8 mouse cellular contexts compared by ENCODE assay signal in the genomic region with DNA sequence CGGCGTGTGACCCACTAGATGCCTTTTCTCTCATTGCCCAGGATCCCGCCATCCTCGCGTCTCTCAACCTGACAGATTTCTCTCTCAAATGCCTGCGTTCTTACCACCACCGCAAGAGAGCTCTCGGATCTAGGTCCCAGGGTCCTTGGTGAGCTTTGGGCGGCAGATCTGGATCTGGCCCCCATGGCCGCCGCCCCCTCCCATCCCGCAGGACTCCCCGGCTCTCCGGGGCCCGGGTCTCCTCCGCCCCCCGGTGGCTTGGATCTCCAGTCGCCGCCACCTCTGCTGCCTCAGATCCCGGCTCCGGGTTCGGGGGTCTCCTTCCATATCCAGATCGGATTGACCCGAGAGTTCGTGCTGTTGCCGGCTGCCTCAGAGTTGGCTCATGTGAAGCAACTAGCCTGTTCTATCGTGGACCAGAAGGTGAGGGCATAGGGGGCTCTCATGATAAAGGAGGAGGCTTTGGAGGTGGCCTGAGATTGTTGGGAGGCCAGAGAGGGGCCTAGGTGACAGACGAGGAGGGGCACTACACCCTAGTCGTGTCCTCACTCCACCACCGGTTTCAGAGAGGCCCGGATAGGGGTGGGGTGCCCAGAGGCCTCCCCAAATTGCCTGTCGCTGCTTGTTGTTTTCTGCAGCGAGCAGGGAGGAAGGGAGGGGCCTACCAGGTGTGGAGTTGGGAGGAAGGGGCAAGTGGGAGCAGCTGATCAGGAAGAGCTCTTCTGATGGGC. TPM values are rescaled to one million over a fixed set of nuclear protein-coding genes. Genes with fewer than 3 reads are reported as not detected.
DNase-seq lines count a peak whose midpoint lies in the region; ATAC-seq and TF ChIP-seq lines count a peak whose summit lies in the region.

No protein-coding gene starts in this region.

- peak overlapping the region; percentile 97 for H3K4me2 ChIP-seq in forebrain, embryonic 11.5 days (ENCODE audit: low read depth, low read length, severe bottlenecking)
- H3K4me2 ChIP-seq in hindbrain, embryonic 16.5 days (ENCODE audit: low read length) = peak overlapping the region; percentile 72
- H3K4me2 ChIP-seq in liver, embryonic 12.5 days = peak overlapping the region; percentile 95

- WGBS in forebrain, embryonic 11.5 days = 4% methylated on average over 33 of the region's 33 CpGs
- 2% methylated on average over 32 of the region's 33 CpGs for WGBS in hindbrain, embryonic 16.5 days
- WGBS in liver, embryonic 12.5 days (ENCODE audit: insufficient replicate concordance) = 1% methylated on average over 33 of the region's 33 CpGs

- peak overlapping the region; percentile 76 for H3K9ac ChIP-seq in forebrain, embryonic 11.5 days (ENCODE audit: low read length)
- peak overlapping the region; percentile 58 for H3K9ac ChIP-seq in hindbrain, embryonic 16.5 days (ENCODE audit: low read depth, low read length)
- H3K9ac ChIP-seq in liver, embryonic 12.5 days = peak overlapping the region; percentile 80

- peaks cover 8% of the 10 kb centered on the region for H3K4me1 ChIP-seq in forebrain, embryonic 11.5 days (replicated peaks; ENCODE audit: control insufficient read depth, insufficient read depth, low read length)
- H3K4me1 ChIP-seq in hindbrain, embryonic 16.5 days (ENCODE audit: control insufficient read depth, insufficient read depth, low read depth, low read length) = peaks cover 21% of the 10 kb centered on the region
- H3K4me1 ChIP-seq in liver, embryonic 12.5 days = peaks cover 56% of the 10 kb centered on the region

- intact Hi-C loops in left cerebral cortex, adult 2 months (cut with DNase I) = no loop called here

- no peak; the same call in 1 of the 2 replicates for TF ChIP-seq CTCF in left cerebral cortex, adult 2 months (IDR thresholded peaks at IDR 0.05)

- no peaks in the 10 kb centered on the region for H3K9me3 ChIP-seq in forebrain, embryonic 11.5 days (ENCODE audit: control insufficient read depth, low read length)
- no peaks in the 10 kb centered on the region for H3K9me3 ChIP-seq in hindbrain, embryonic 16.5 days (ENCODE audit: control insufficient read depth, low read length)
- H3K9me3 ChIP-seq in liver, embryonic 12.5 days (replicated peaks) = no peaks in the 10 kb centered on the region

- H3K36me3 ChIP-seq in forebrain, embryonic 11.5 days (ENCODE audit: control insufficient read depth, insufficient read depth, low read length) = no peaks in the 10 kb centered on the region; the same call in 1 of the 2 replicates
- H3K36me3 ChIP-seq in hindbrain, embryonic 16.5 days (ENCODE audit: control insufficient read depth, insufficient read depth, low read length) = peaks cover 21% of the 10 kb centered on the region
- peaks cover 33% of the 10 kb centered on the region for H3K36me3 ChIP-seq in liver, embryonic 12.5 days

- peak overlapping the region; percentile 49 for H3K4me3 ChIP-seq in left cerebral cortex, adult 2 months
- H3K4me3 ChIP-seq in forebrain, embryonic 11.5 days (ENCODE audit: low read depth, low read length) = peak overlapping the region; percentile 59
- peak overlapping the region; percentile 65 for H3K4me3 ChIP-seq in hindbrain, embryonic 16.5 days (ENCODE audit: low read length)
- H3K4me3 ChIP-seq in liver, embryonic 12.5 days = peak overlapping the region; percentile 67

- no peaks in the 10 kb centered on the region for H3K27me3 ChIP-seq in forebrain, embryonic 11.5 days (ENCODE audit: control insufficient read depth, insufficient read depth, low read length)
- no peaks in the 10 kb centered on the region for H3K27me3 ChIP-seq in hindbrain, embryonic 16.5 days (replicated peaks; ENCODE audit: control insufficient read depth, insufficient read depth, low read length)
- H3K27me3 ChIP-seq in liver, embryonic 12.5 days (replicated peaks) = no peaks in the 10 kb centered on the region

- ATAC-seq in forebrain, embryonic 11.5 days (replicated peaks; ENCODE audit: low FRiP score) = no peak
- ATAC-seq in hindbrain, embryonic 16.5 days = no peak
- peak; percentile 21; the same call in 1 of the 2 replicates for ATAC-seq in liver, embryonic 12.5 days
- ATAC-seq in activated CD4-positive, CD25-positive, alpha-beta regulatory T cell, adult 4 months = no peak

- peak overlapping the region; percentile 83 for H3K27ac ChIP-seq in left cerebral cortex, adult 2 months
- H3K27ac ChIP-seq in forebrain, embryonic 11.5 days (ENCODE audit: low read depth, low read length) = 0 out of 2 replicates have a peak overlapping the region, but pooled peaks have one; percentile 34
- H3K27ac ChIP-seq in hindbrain, embryonic 16.5 days (ENCODE audit: low read depth, low read length) = peak overlapping the region; percentile 75; the same call in 1 of the 2 replicates
- H3K27ac ChIP-seq in liver, embryonic 12.5 days = peak overlapping the region; percentile 73

- DNase-seq in left cerebral cortex, adult 2 months (ENCODE audit: extremely low spot score in 1 of 2, low spot score in 2 of 2) = peak in 1 of 2 experiments; percentile 27
- DNase-seq in left cerebral cortex, adult 11 months (ENCODE audit: low spot score) = no peak
- peak; percentile 67 for DNase-seq in forebrain, embryonic 11.5 days (ENCODE audit: low spot score)
- DNase-seq in naive thymus-derived CD4-positive, alpha-beta T cell, adult 2 months (ENCODE audit: low read depth) = peak; percentile 57
- peak; percentile 44 to 55 for DNase-seq in urinary bladder, postnatal 36 days (ENCODE audit: low spot score in 2 of 2)

RNA-seq across cellular contexts. Expression of a gene that starts 0.9 kb away (rescaled TPM):
- 10 to 100 TPM in 1 of 2 experiments, 1 to 10 TPM in 1; 6.3 to 12.0 TPM for total RNA-seq in left cerebral cortex, adult 2 months (2021)
- 11.0 and 11.6 TPM in 2 replicates for polyA plus RNA-seq in forebrain, embryonic 11.5 days (2014; fragmentation: Nextera tagmentation; extraction: Ambion mirVana)
- polyA plus RNA-seq in hindbrain, embryonic 16.5 days (2015; fragmentation: Nextera tagmentation; extraction: Ambion mirVana) = 5.2 and 6.5 TPM in 2 replicates
- polyA plus RNA-seq in liver, embryonic 12.5 days (2016; fragmentation: Nextera tagmentation; extraction: Ambion mirVana) = 4.4 and 4.7 TPM in 2 replicates
- polyA plus RNA-seq in activated CD4-positive, CD25-positive, alpha-beta regulatory T cell, adult 4 months (2017; shearing (Covaris generic)) = 10 to 100 TPM; 45.7 to 47.6 TPM

RNA-seq across cellular contexts. Expression of a gene that starts 27.1 kb away (rescaled TPM):
- total RNA-seq in left cerebral cortex, adult 2 months (2021) = 10 to 100 TPM; 51.0 to 52.2 TPM
- 27.1 and 29.0 TPM in 2 replicates for polyA plus RNA-seq in forebrain, embryonic 11.5 days (2014; fragmentation: Nextera tagmentation; extraction: Ambion mirVana)
- polyA plus RNA-seq in hindbrain, embryonic 16.5 days (2015; fragmentation: Nextera tagmentation; extraction: Ambion mirVana) = 46.9 and 48.4 TPM in 2 replicates
- polyA plus RNA-seq in liver, embryonic 12.5 days (2016; fragmentation: Nextera tagmentation; extraction: Ambion mirVana) = 14.9 and 16.0 TPM in 2 replicates
- 1 to 10 TPM; 6.5 to 7.5 TPM for polyA plus RNA-seq in activated CD4-positive, CD25-positive, alpha-beta regulatory T cell, adult 4 months (2017; shearing (Covaris generic))

RNA-seq across cellular contexts. Expression of a gene that starts 27.9 kb away (rescaled TPM):
- 100 to 1,000 TPM; 287 to 321 TPM for total RNA-seq in left cerebral cortex, adult 2 months (2021)
- 137 and 166 TPM in 2 replicates for polyA plus RNA-seq in forebrain, embryonic 11.5 days (2014; fragmentation: Nextera tagmentation; extraction: Ambion mirVana)
- polyA plus RNA-seq in hindbrain, embryonic 16.5 days (2015; fragmentation: Nextera tagmentation; extraction: Ambion mirVana) = 159 and 170 TPM in 2 replicates
- 61.3 and 63.2 TPM in 2 replicates for polyA plus RNA-seq in liver, embryonic 12.5 days (2016; fragmentation: Nextera tagmentation; extraction: Ambion mirVana)
- polyA plus RNA-seq in activated CD4-positive, CD25-positive, alpha-beta regulatory T cell, adult 4 months (2017; shearing (Covaris generic)) = 10 to 100 TPM; 23.0 to 23.1 TPM

RNA-seq across cellular contexts. Expression of a gene that starts 31.5 kb away (rescaled TPM):
- 100 to 1,000 TPM; 188 to 196 TPM for total RNA-seq in left cerebral cortex, adult 2 months (2021)
- 4.8 and 7.0 TPM in 2 replicates for polyA plus RNA-seq in forebrain, embryonic 11.5 days (2014; fragmentation: Nextera tagmentation; extraction: Ambion mirVana)
- 2.9 and 3.5 TPM in 2 replicates for polyA plus RNA-seq in hindbrain, embryonic 16.5 days (2015; fragmentation: Nextera tagmentation; extraction: Ambion mirVana)
- 1.5 TPM in 2 replicates for polyA plus RNA-seq in liver, embryonic 12.5 days (2016; fragmentation: Nextera tagmentation; extraction: Ambion mirVana)
- not detected for polyA plus RNA-seq in activated CD4-positive, CD25-positive, alpha-beta regulatory T cell, adult 4 months (2017; shearing (Covaris generic))

RNA-seq across cellular contexts. Expression of a gene that starts 48.0 kb away (rescaled TPM):
- total RNA-seq in left cerebral cortex, adult 2 months (2021) = 1 to 10 TPM; 1.8 to 2.7 TPM
- 7.3 and 7.4 TPM in 2 replicates for polyA plus RNA-seq in forebrain, embryonic 11.5 days (2014; fragmentation: Nextera tagmentation; extraction: Ambion mirVana)
- polyA plus RNA-seq in hindbrain, embryonic 16.5 days (2015; fragmentation: Nextera tagmentation; extraction: Ambion mirVana) = 1.5 and 1.6 TPM in 2 replicates
- 0.80 and 1.7 TPM in 2 replicates for polyA plus RNA-seq in liver, embryonic 12.5 days (2016; fragmentation: Nextera tagmentation; extraction: Ambion mirVana)
- polyA plus RNA-seq in activated CD4-positive, CD25-positive, alpha-beta regulatory T cell, adult 4 months (2017; shearing (Covaris generic)) = not detected
